In genomic region chr19:55390323-55390722, GRCm38 (mm10) we compare ENCODE assay signal across 14 mouse cellular contexts.
"Had no signal": no experiment of that assay in that cellular context is flagged by ENCODE, and none has a peak within 500 bp of the region (broad histone marks: within the 10 kb centered on the region; RNA-seq: fewer than 3 reads in every experiment).

No protein-coding gene starts in this region.

- H3K27ac ChIP-seq: intestine, embryonic 15.5 days; kidney, embryonic 15.5 days; limb, embryonic 12.5 days; liver, embryonic 14.5 days had no signal

- H3K9me3 ChIP-seq: intestine, embryonic 15.5 days; kidney, embryonic 15.5 days; limb, embryonic 12.5 days had no signal

- H3K4me2 ChIP-seq: intestine, embryonic 15.5 days; kidney, embryonic 15.5 days; limb, embryonic 12.5 days had no signal

- ATAC-seq: intestine, embryonic 15.5 days; lung, postnatal 0 days had no signal

- H3K36me3 ChIP-seq: intestine, embryonic 15.5 days; kidney, embryonic 15.5 days; limb, embryonic 12.5 days had no signal

- H3K27me3 ChIP-seq: intestine, embryonic 15.5 days; kidney, embryonic 15.5 days had no signal

- DNase-seq: kidney, adult 2 months; kidney, postnatal 25 days; layer of hippocampus, postnatal 36 days; lung, adult 2 months; lung, postnatal 36 days; right cerebral cortex, postnatal 4 days; spleen, adult 18-20 months; thymus, adult 18-20 months; thymus, postnatal 14 days had no signal

- H3K4me1 ChIP-seq: intestine, embryonic 15.5 days had no signal

- H3K4me3 ChIP-seq: intestine, embryonic 15.5 days; kidney, embryonic 15.5 days; limb, embryonic 12.5 days had no signal

- H3K9ac ChIP-seq: intestine, embryonic 15.5 days; kidney, embryonic 15.5 days; limb, embryonic 12.5 days; liver, embryonic 14.5 days had no signal
